Mouse (Mus musculus): ENCODE data around the gene Kalrn.

The Kalrn gene

GRCm38 (mm10) chr16:34573151-34573802 lies at the start of gene Kalrn:
TSS of gene Kalrn (minus strand) at chr16:34573532.
- in situ Hi-C loops (cut with MboI), result no loop called here

- in situ Hi-C loops (cut with MboI), result no loop called here
Observed at GRCm38 (mm10) chr16:34614021-34614420, 40.7 kb upstream of the Kalrn start.

- in situ Hi-C loops (cut with MboI), result no loop called here
Observed at GRCm38 (mm10) chr16:34610137-34610536, 36.8 kb upstream of the Kalrn start.

- in situ Hi-C loops (cut with MboI), result no loop called here
Observed at GRCm38 (mm10) chr16:34605679-34606078, 32.3 kb upstream of the Kalrn start.

- in situ Hi-C loops (cut with MboI), result no loop called here
Observed at GRCm38 (mm10) chr16:34603854-34604253, 30.5 kb upstream of the Kalrn start.

- in situ Hi-C loops (cut with MboI), result no loop called here
Observed at GRCm38 (mm10) chr16:34603076-34603475, 29.7 kb upstream of the Kalrn start.

- in situ Hi-C loops (cut with MboI), result no loop called here
Observed at GRCm38 (mm10) chr16:34601954-34602353, 28.6 kb upstream of the Kalrn start.

GRCm38 (mm10) chr16:34595294-34595693 lies 22.0 kb upstream of the Kalrn start:
- in situ Hi-C loops (cut with MboI), result no loop called here

- in situ Hi-C loops (cut with MboI), result no loop called here
Observed at GRCm38 (mm10) chr16:34594597-34595262, 21.4 kb upstream of the Kalrn start.

- in situ Hi-C loops (cut with MboI), result no loop called here
Observed at GRCm38 (mm10) chr16:34592696-34593095, 19.4 kb upstream of the Kalrn start.

GRCm38 (mm10) chr16:34591934-34592333 lies 18.6 kb upstream of the Kalrn start:
- in situ Hi-C loops (cut with MboI), result no loop called here

- in situ Hi-C loops (cut with MboI), result no loop called here
Observed at GRCm38 (mm10) chr16:34579671-34580326, 6.5 kb upstream of the Kalrn start.

GRCm38 (mm10) chr16:34573856-34574491 lies 642 bp upstream of the Kalrn start:
- in situ Hi-C loops (cut with MboI), result no loop called here

GRCm38 (mm10) chr16:34572406-34573150 lies 754 bp downstream of the Kalrn start:
- in situ Hi-C loops (cut with MboI), result no loop called here

GRCm38 (mm10) chr16:34571931-34572405 lies 1.4 kb downstream of the Kalrn start:
- in situ Hi-C loops (cut with MboI), result no loop called here

GRCm38 (mm10) chr16:34569897-34570296 lies 3.4 kb downstream of the Kalrn start:
- in situ Hi-C loops (cut with MboI), result no loop called here

GRCm38 (mm10) chr16:34568831-34569230 lies 4.5 kb downstream of the Kalrn start:
- in situ Hi-C loops (cut with MboI), result no loop called here

- in situ Hi-C loops (cut with MboI), result no loop called here
Observed at GRCm38 (mm10) chr16:34563593-34564280, 9.6 kb downstream of the Kalrn start.

GRCm38 (mm10) chr16:34561734-34562135 lies 11.6 kb downstream of the Kalrn start:
- in situ Hi-C loops (cut with MboI), result no loop called here

GRCm38 (mm10) chr16:34560814-34561213 lies 12.5 kb downstream of the Kalrn start:
- in situ Hi-C loops (cut with MboI), result no loop called here

- in situ Hi-C loops (cut with MboI), result no loop called here
Observed at GRCm38 (mm10) chr16:34560411-34560810, 12.9 kb downstream of the Kalrn start.
